Mouse (Mus musculus): ENCODE measurements around the gene Upk3b. TPM values are rescaled to one million over a fixed set of nuclear protein-coding genes. Genes with fewer than 3 reads are reported as not detected.
"Not testable (repeated sequence)": the region's sequence is repeated elsewhere in the genome, so short reads cannot be mapped to it uniquely, and the experiment has no call there.

The Upk3b gene
- total RNA-seq, 2 experiments from 2014 or later: not detected

GRCm38 (mm10) chr5:136057085-136057484, 18.8 kb downstream of the Upk3b start:
- intact Hi-C loops (cut with DNase I): no loop called here
- H3K27ac ChIP-seq: no peak overlapping the region
- no peak for TF ChIP-seq CTCF (IDR thresholded peaks at IDR 0.05)
- DNase-seq (ENCODE audit: extremely low spot score in 1 of 2, low spot score in 2 of 2): no peak
- no peak overlapping the region for H3K4me3 ChIP-seq

- intact Hi-C loops (cut with DNase I): loop anchor here (5.0 kb wide), 2 partner anchors 164 to 184 kb away; no protein-coding TSS in a partner anchor
- Histone ChIP-seq H3K27ac (no peak overlapping the region), H3K4me3 (no peak overlapping the region)
- TF ChIP-seq CTCF (IDR thresholded peaks at IDR 0.05): peak; percentile 97
- DNase-seq (ENCODE audit: extremely low spot score in 1 of 2, low spot score in 2 of 2): peak; percentile 63 to 75
Measured at GRCm38 (mm10) chr5:136061567-136061966, 23.3 kb downstream of the Upk3b start.

DNA sequence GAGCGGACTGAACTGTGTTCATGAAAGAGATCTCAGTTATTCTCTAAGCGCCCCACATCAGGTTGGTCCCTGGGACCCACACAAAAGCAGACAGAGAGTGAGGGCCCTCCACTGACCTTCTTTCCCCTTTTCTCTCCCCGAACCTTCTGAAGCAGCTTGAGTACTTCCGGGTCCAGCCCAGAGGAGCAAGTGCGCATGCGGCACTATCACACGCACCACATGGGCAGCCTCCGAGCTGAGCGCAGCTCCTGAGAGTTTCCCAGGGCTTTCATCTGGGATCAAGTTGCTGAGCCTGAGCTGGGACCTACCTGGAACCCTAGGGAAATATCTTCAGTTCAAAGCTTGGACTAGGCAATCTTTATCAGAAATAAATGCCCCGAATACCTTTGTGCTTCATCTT, 25.6 kb downstream of the Upk3b start:
- Histone ChIP-seq H3K27ac (no peak overlapping the region), H3K4me3 (no peak overlapping the region)
- TF ChIP-seq CTCF (IDR thresholded peaks at IDR 0.05): no peak
- DNase-seq (ENCODE audit: extremely low spot score in 1 of 2, low spot score in 2 of 2): no peak
- intact Hi-C loops (cut with DNase I): loop anchor here (5.0 kb wide), 2 partner anchors 167 to 187 kb away; no protein-coding TSS in a partner anchor

DNA sequence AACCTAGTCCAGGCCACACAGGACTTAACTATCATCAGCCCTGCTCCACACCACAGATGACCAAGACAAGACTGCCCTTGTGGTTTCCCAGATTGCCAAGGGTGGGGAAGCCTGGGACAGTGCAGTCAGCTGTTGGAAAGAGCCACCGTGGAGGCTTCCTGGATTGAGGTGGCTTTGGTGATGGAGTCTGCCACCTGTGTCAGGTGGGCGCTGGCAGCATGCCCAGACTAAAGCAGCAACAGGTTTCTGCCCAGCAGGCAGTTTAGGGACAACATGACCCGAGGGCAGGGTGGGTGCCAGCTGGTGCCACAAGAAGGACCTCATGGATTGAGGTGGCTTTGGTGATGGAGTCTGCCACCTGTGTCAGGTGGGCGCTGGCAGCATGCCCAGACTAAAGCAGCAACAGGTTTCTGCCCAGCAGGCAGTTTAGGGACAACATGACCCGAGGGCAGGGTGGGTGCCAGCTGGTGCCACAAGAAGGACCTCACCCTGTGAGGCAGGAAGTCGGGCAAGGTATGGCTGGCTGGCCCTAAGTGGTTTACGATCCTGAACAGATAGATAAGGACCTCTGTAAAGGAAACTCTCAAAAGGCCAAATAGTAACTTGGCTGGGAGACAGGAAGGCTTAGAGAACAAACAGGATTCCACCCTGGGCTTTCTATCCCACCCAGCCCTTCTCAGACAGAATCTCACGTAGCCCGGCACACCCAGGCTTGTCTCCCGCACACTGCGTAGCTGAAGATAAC, 28.3 kb downstream of the Upk3b start:
- H3K27ac ChIP-seq; intact Hi-C loops (cut with DNase I); DNase-seq (ENCODE audit: extremely low spot score in 1 of 2, low spot score in 2 of 2); H3K4me3 ChIP-seq: not testable (repeated sequence)

DNA sequence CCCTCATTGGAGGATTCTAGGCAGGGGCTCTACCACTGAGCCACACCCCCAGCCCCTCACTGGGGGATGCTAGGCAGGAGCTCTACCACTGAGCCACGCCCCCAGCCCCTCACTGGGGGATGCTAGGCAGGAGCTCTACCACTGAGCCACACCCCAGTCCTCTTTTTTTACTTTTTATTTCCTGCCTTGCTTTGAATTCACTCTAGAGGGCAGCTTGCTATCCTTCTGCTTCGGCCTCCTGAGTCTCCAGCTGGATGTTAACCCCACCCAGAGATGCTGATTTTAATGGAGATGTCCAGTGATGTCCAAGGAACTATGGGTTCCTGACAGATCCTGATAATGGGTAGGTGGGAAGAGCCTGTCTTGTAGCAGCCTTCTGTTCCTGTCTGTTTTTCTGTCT, 31.1 kb downstream of the Upk3b start:
- no peak overlapping the region for H3K27ac ChIP-seq
- DNase-seq (ENCODE audit: extremely low spot score in 1 of 2, low spot score in 2 of 2): no peak
- no peak overlapping the region for H3K4me3 ChIP-seq
- intact Hi-C loops (cut with DNase I): no loop called here
- TF ChIP-seq CTCF (IDR thresholded peaks at IDR 0.05): no peak

DNA sequence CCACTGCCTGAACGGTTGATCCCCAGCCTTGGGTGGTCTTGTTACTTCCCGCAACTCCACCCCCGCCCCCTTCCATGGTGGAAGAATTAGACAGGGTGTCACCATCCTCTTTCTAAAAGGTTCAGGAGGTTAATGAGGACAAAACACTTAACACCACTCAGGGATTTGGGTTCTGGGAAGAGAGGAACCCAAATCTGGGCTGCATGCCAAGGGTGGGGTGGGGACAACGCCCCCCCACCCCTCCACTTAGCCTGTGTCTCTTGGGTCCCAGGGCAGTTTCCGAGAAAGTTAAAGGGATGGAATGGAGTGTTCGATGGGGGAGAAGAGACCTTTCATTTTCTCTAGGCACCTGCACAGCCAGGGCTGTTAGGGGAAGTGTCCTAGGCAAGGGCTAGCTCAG, 34.8 kb downstream of the Upk3b start:
- H3K4me3 ChIP-seq: no peak overlapping the region
- TF ChIP-seq CTCF (IDR thresholded peaks at IDR 0.05): no peak

GRCm38 (mm10) chr5:136073526-136073925, 35.2 kb downstream of the Upk3b start:
- no peak for TF ChIP-seq CTCF (IDR thresholded peaks at IDR 0.05)
- intact Hi-C loops (cut with DNase I): no loop called here
- no peak for DNase-seq (ENCODE audit: extremely low spot score in 1 of 2, low spot score in 2 of 2)
- Histone ChIP-seq H3K27ac (no peak overlapping the region), H3K4me3 (no peak overlapping the region)

More for the DNA sequence above, 34.8 kb downstream of the Upk3b start:
- no peak for DNase-seq (ENCODE audit: extremely low spot score in 1 of 2, low spot score in 2 of 2)
- intact Hi-C loops (cut with DNase I): no loop called here
- H3K27ac ChIP-seq: no peak overlapping the region

- no peak for DNase-seq (ENCODE audit: extremely low spot score in 1 of 2, low spot score in 2 of 2)
- intact Hi-C loops (cut with DNase I): no loop called here
- Histone ChIP-seq H3K4me3 (no peak overlapping the region), H3K27ac (no peak overlapping the region)
- no peak for TF ChIP-seq CTCF (IDR thresholded peaks at IDR 0.05)
Measured at GRCm38 (mm10) chr5:136075076-136075475, 36.8 kb downstream of the Upk3b start.

- DNase-seq (ENCODE audit: extremely low spot score in 1 of 2, low spot score in 2 of 2): no peak
- TF ChIP-seq CTCF (IDR thresholded peaks at IDR 0.05): no peak
- no peak overlapping the region for H3K27ac ChIP-seq
- H3K4me3 ChIP-seq: no peak overlapping the region
- intact Hi-C loops (cut with DNase I): no loop called here
Measured at GRCm38 (mm10) chr5:136076284-136076683, 38.0 kb downstream of the Upk3b start.

- DNase-seq (ENCODE audit: extremely low spot score in 1 of 2, low spot score in 2 of 2): no peak
- Histone ChIP-seq H3K4me3 (no peak overlapping the region), H3K27ac (no peak overlapping the region)
- intact Hi-C loops (cut with DNase I): no loop called here
- no peak for TF ChIP-seq CTCF (IDR thresholded peaks at IDR 0.05)
Measured at GRCm38 (mm10) chr5:136077001-136077550, 38.8 kb downstream of the Upk3b start.

- DNase-seq (ENCODE audit: extremely low spot score in 1 of 2, low spot score in 2 of 2): no peak
- H3K27ac ChIP-seq: no peak overlapping the region
- no peak overlapping the region for H3K4me3 ChIP-seq
- no peak for TF ChIP-seq CTCF (IDR thresholded peaks at IDR 0.05)
- intact Hi-C loops (cut with DNase I): no loop called here
Measured at GRCm38 (mm10) chr5:136078136-136078535, 39.8 kb downstream of the Upk3b start.

DNA sequence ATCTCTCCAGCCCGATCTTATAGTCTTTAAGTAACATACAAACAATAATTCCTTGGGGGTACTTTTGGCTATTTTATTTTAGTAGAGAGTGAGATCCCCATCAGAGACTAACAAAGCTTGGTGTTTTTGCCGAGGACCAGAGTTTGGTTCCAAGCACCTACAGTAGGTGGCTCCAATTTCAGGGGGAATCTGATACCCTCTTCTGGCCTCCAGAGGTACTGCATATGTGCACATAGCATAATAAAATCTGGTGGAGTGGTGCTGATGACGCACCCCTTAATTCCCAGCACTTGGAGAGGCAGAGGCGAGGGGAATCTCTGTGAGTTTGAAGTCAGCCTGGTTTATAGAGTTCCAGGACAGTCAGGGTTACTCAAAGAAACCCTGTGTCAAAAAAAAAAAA, 44.0 kb downstream of the Upk3b start:
- no peak for DNase-seq (ENCODE audit: extremely low spot score in 1 of 2, low spot score in 2 of 2)
- TF ChIP-seq CTCF (IDR thresholded peaks at IDR 0.05): peak; percentile 19
- H3K27ac ChIP-seq: no peak overlapping the region
- no peak overlapping the region for H3K4me3 ChIP-seq
- intact Hi-C loops (cut with DNase I): no loop called here

DNA sequence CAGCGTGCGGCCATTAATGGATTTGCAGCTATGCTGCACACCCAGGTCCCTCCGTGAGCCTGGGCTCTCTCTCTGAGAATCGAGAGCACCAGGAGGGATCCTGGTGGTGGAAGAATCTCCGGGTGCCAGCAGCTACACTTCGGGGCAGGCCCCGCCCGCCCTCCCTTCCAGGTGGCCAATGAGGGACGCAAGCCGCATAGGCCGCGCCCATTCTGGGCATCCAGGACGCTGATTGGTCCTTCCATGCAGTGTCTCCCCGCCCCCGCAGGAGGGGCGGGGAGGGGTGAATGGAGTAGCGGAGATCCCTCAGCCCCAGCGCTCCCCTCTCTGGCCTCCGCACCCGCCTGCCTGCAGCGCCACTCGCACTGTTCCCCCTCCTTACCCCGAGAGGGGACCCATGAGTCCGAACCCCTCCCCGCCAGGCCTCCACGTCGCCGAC, 45.4 kb downstream of the Upk3b start, which contains the start of gene Rasa4:
Gene Rasa4 (plus strand): TSS at position 248 of the 439 bp plus-strand sequence.
- peak; percentile 90 to 92 for DNase-seq (ENCODE audit: extremely low spot score in 1 of 2, low spot score in 2 of 2)
- Histone ChIP-seq H3K4me3 (peak within 1 kb of the TSS; percentile 75), H3K27ac (no peak within 1 kb of the TSS)
- intact Hi-C loops (cut with DNase I): no loop called here
- TF ChIP-seq CTCF (IDR thresholded peaks at IDR 0.05): peak; percentile 21; the same call in 1 of the 2 replicates
